Mouse (Mus musculus): ENCODE data around the gene Ap2b1.
A peak's percentile ranks its signal among the peaks of the same experiment; 100 is the strongest.
"Not testable (repeated sequence)": the region's sequence is repeated elsewhere in the genome, so short reads cannot be mapped to it uniquely, and the experiment has no call there.

Gene Ap2b1

GRCm38 (mm10) chr11:83302124-83302523 lies 3.3 kb downstream of the Ap2b1 start:
- DNase-seq = peak; percentile 35

GRCm38 (mm10) chr11:83302526-83303251 lies 3.9 kb downstream of the Ap2b1 start, which contains the start of gene Pex12:
Gene Pex12, minus strand, starts transcription at chr11:83302586.
- peak; percentile 97 for DNase-seq

GRCm38 (mm10) chr11:83303751-83304150 lies 4.9 kb downstream of the Ap2b1 start:
- DNase-seq = peak; percentile 65

- no peak for DNase-seq
Observed at GRCm38 (mm10) chr11:83304485-83304884, 5.7 kb downstream of the Ap2b1 start.

- no peak for DNase-seq
Observed at GRCm38 (mm10) chr11:83306700-83307253, 8.0 kb downstream of the Ap2b1 start.

- DNase-seq = no peak
Observed at GRCm38 (mm10) chr11:83312471-83312870, 13.6 kb downstream of the Ap2b1 start.

GRCm38 (mm10) chr11:83319048-83319447 lies 20.2 kb downstream of the Ap2b1 start:
- peak; percentile 20 for DNase-seq

- not testable (repeated sequence) for DNase-seq
Observed at GRCm38 (mm10) chr11:83326692-83327091, 27.9 kb downstream of the Ap2b1 start.

GRCm38 (mm10) chr11:83327427-83327826 lies 28.6 kb downstream of the Ap2b1 start:
- DNase-seq = peak; percentile 74

GRCm38 (mm10) chr11:83335826-83336225 lies 37.0 kb downstream of the Ap2b1 start:
- DNase-seq = no peak

- no peak for DNase-seq
Observed at GRCm38 (mm10) chr11:83339705-83340104, 40.9 kb downstream of the Ap2b1 start.

GRCm38 (mm10) chr11:83341716-83342245 lies 43.0 kb downstream of the Ap2b1 start:
- DNase-seq = no peak

- no peak for DNase-seq
Observed at GRCm38 (mm10) chr11:83355428-83355827, 56.6 kb downstream of the Ap2b1 start.

GRCm38 (mm10) chr11:83357421-83357820 lies 58.6 kb downstream of the Ap2b1 start:
- peak; percentile 57 for DNase-seq

GRCm38 (mm10) chr11:83364656-83365055 lies 65.8 kb downstream of the Ap2b1 start:
- DNase-seq = no peak

GRCm38 (mm10) chr11:83371267-83371666 lies 72.4 kb downstream of the Ap2b1 start:
- DNase-seq = no peak

GRCm38 (mm10) chr11:83379745-83380341 lies 81.0 kb downstream of the Ap2b1 start:
- no peak for DNase-seq

GRCm38 (mm10) chr11:83382876-83383531 lies 84.2 kb downstream of the Ap2b1 start:
- no peak for DNase-seq

GRCm38 (mm10) chr11:83383532-83383887 lies 84.7 kb downstream of the Ap2b1 start:
- no peak for DNase-seq

- DNase-seq = no peak
Observed at GRCm38 (mm10) chr11:83393062-83393461, 94.2 kb downstream of the Ap2b1 start.

GRCm38 (mm10) chr11:83394802-83395439 lies 96.1 kb downstream of the Ap2b1 start:
- DNase-seq = peak; percentile 10

GRCm38 (mm10) chr11:83397626-83398025 lies 98.8 kb downstream of the Ap2b1 start:
- peak; percentile 51 for DNase-seq

- DNase-seq = no peak
Observed at GRCm38 (mm10) chr11:83398724-83399123, 99.9 kb downstream of the Ap2b1 start.

Measured in lung, postnatal 36 days (tissue).